Mouse (Mus musculus) forelimb bud, embryonic 11.5 days (tissue): ENCODE measurements at regions not wholly inside any gene's neighbourhood (a gene's known extent, or its start where the extent isn't known, plus 50 kb on each side); places are given as distances from the start of the nearest gene placed in this dataset.

Source experiments
- DNase-seq: peaks from one replicate; pipeline ENCODE4 v3.0.0-alpha.2; 2012; ENCODE audit warnings: low read depth, low spot score

GRCm38 (mm10) chr13:97652279-97652678 lies 108.2 kb downstream of the Gm10260 start:
- DNase-seq, result no peak

GRCm38 (mm10) chr13:97651761-97652160 lies 108.7 kb downstream of the Gm10260 start:
- DNase-seq, result no peak

- no peak for DNase-seq
Measured at GRCm38 (mm10) chr13:97651176-97651575, 109.3 kb downstream of the Gm10260 start.

GRCm38 (mm10) chr13:97650191-97650590 lies 110.2 kb downstream of the Gm10260 start:
- no peak for DNase-seq

DNA sequence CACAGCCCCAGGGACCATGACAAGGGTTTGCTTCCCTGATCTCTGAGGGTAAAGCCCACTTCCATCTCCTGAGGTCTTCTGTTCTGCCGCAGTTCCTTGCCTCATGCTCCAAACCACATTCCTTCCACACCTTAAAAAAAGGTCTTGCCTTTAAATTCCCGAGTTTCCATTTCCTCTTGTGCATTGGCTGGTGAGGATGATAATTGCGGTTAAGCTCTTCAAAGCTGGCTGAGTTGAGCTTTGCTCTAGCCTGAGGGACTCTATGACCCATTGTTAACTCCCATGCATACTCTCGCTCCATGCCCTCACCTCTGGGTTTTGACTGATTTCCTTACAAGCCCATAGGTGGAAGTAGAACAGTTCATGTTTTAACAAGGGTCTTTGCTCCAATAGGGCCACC lies 112.9 kb downstream of the Gm10260 start:
- DNase-seq, result no peak

DNA sequence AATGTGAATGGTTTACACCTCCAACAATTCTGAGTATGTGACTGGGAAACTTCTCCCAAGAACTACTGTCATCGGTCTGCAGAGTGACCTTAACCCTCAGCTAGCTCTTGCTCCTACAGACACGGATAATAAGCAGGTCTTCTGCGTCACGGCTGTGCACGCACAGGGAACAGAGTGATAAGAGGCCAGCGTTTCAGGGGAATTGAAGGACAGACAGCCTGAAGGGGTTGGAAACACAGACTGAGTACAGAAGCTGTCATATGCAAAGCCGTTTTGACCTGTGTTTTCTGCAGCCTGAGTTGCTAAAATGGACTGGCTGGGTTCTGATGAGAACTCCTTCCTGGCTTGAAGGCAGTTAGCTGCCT lies 114.4 kb downstream of the Gm10260 start:
- DNase-seq, result no peak

- no peak for DNase-seq
Measured at GRCm38 (mm10) chr13:97645107-97646020, 115.1 kb downstream of the Gm10260 start.

DNA sequence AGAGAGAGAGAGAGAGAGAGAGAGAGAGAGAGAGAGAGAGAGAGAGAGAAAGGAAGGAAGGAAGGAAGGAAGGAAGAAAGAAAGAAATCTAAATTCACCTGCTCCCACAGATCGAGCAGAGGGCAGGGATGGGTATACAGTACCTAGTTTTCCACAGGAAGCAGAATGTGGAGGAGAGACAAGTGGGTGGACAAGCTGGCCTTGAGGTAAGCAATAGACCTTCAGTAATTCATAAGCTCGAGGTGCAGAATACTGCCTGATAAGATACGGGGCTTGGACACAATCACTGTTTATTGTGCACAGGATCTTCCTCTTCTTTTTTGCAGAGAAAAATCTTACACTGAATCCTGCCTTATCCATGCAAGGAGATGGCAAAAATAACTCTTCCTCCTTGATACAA lies 120.2 kb downstream of the Gm10260 start:
- DNase-seq, result no peak

GRCm38 (mm10) chr13:97639656-97640055 lies 120.8 kb downstream of the Gm10260 start:
- no peak for DNase-seq

DNA sequence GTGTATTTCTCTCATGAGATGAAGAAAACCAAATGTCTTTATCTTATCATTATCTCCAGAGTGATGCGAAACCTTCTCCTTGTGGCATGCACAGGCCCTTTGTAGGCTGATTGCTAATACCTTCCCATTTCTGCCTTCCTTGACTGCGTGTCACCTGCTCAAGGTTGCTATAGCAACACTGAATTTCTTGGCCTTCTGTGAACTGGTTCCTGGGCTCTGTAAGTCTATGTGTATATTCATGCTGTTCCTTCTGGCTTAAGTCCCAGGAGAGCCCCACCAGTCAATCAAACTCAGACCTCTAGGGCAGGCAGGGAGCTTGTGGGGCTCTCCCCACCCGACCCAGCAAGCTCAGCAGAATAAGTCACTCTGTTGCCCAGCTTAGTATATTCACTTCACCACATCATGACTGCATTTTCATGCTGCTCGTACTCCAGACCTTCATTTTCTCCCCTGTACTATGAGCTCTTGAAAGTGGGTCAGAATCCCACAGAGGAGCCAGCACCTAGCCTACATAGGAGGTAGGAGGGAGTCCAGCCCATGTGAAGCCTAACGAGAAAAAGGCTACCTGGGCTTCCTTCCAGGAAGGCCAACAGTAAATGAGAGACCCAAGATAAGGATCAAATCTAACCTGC lies 121.9 kb downstream of the Gm10260 start:
- DNase-seq, result no peak

GRCm38 (mm10) chr13:97637506-97637905 lies 122.9 kb downstream of the Gm10260 start:
- no peak for DNase-seq

GRCm38 (mm10) chr13:97634041-97634788 lies 126.2 kb downstream of the Gm10260 start:
- DNase-seq, result no peak

DNA sequence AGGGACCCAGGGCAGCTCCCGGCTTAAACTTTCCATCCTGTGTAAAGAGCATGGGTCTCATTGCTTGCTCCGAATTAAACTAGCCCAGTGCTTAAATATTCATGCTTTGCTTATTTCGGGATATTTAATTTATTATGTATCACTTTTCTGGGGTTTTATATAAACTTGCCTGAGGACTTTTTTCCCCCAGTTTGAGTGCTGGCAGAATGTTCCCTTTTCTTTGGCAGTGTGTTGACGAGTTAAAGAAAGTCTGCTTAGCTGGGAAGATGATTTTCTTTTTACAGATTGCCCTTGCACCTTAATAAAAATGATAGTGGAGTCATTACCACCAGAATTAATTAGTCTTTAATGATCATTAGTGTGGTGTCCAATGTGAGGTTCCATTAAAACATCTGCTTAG lies 126.9 kb downstream of the Gm10260 start:
- no peak for DNase-seq

- DNase-seq, result no peak
Measured at GRCm38 (mm10) chr13:97631872-97632402, 128.5 kb downstream of the Gm10260 start.

DNA sequence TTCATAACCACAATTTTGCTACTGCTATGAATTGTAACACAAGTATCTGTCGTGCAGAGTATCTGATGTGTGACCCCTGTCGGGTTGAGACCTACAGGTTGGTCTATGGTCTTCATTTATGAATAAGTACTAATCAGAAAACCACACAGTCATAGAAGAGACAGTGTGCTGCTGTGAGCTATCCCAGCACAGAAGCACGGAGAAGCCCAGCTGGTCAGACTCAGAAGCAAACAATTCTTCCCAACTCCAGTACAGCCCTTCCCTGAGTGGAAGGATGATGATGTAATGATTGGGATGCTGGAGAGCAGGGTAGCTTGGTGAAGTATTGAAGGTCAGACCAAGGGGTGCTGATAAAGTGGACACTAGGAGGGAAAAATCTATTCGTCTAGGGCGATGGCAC lies 129.5 kb downstream of the Gm10260 start:
- no peak for DNase-seq

GRCm38 (mm10) chr13:97628608-97629007 lies 131.8 kb downstream of the Gm10260 start:
- no peak for DNase-seq

GRCm38 (mm10) chr13:97627247-97627646 lies 133.2 kb downstream of the Gm10260 start:
- no peak for DNase-seq

DNA sequence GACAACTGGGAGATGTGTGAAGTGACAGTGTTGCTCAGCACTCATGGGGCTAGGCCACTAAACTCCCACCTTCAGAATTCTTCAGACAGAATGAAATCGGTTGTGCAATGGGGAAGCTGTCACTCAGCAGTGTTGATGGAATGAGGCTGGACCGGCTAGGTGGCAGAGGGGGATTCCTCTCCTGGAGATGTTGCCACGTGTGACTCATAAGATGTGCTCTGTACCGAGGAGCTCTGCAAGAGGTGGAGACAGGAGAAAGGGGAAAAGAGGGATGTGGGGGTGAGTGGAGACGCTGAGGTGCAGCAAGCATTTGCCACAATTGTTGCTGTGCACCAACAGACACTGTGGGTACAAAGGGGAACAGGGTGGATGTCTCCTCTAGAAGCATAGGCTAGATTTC lies 133.6 kb downstream of the Gm10260 start:
- DNase-seq, result no peak

DNA sequence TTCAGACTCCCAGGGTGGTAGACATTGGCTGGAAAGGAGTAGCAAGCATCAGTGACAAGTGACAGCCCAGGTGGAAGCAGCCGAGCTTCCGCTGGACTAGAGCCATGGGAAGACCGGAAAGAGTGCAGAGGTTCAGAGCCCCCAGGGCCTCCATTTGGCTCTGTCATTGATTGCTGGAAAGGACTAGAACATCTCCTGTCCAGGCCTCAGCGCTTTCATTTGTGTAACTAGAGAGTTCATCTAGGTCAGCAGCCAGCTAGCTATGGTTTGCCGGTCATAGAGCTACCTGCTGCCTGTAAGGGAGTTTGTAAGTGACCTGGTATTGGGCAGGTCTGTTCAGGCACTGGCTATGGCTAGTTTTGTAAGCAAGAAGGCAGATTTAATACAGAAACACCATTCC lies 134.3 kb downstream of the Gm10260 start:
- no peak for DNase-seq

DNA sequence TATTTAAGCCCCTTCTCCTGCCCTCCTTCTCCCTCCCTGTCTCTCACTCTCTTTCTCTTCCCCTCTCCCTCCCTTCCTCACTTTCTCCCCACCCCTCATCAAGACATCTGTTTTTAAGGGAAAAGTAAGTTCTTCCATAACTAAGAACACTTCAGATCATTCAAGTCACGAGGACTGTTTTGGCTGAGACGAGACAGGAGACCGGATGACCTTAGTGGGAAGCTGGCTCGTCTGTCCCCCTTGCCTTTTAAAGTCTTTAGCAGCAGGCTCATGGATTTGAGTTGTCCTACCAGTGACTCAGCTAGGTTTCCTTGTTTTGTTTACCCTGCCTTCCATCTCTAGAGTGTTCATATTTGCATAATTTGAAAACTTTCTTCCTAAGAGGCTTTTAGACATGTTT lies 135.0 kb downstream of the Gm10260 start:
- no peak for DNase-seq

DNA sequence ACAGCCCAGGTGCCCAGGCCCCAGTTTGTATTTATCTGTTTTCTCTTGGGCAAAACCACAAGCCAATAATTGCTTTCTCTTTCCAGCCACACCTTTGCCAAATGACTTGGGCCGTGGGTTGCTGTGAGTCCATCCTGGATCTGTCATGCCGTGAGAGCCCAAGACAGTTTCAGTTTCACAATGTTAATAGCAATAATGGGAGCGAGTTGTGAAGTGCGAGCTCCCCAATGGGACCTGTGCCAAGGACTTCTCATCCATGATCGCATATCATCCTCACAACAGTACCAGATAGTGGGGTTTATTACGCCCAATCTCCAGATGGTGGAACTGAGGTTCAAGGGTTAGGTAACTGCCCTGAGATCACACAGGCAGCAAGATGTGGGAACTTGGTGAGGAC lies 142.2 kb downstream of the Gm10260 start:
- no peak for DNase-seq

- DNase-seq, result no peak
Measured at GRCm38 (mm10) chr13:97617511-97618189, 142.8 kb downstream of the Gm10260 start.
